Mouse (Mus musculus): Measurements from ENCODE around the gene Ogfrl1. TPM values are rescaled to one million over a fixed set of nuclear protein-coding genes. Genes with fewer than 3 reads are reported as not detected.

The Ogfrl1 gene
- total and polyA plus RNA-seq, 3 experiments, result 6.6 to 9.0 TPM; not detected in 1

DNA sequence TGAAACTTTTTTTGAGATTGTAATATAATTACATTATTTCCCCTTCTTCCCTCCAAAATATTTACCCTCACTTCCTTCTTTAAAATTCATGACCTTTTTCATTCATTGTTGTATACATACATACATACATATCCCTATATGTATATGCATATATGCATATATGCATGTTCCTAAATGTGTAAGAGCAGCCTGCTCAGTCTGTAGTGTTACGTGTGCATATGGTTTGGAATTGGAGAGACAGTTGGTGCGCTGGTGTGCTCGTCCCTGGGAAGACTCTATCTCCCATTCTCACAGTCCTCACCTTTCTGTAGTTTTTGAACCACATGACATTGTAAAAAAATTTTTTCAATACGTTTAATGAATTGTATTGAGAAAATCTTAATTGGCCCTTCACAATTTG is 75.4 kb downstream of the Ogfrl1 start:
- H3K27me3 ChIP-seq (ENCODE audit: control insufficient read depth in 1 of 2, insufficient read depth in 2 of 2, low read length in 2 of 2), result no peaks in the 10 kb centered on the region
- TF ChIP-seq CHD2 (IDR thresholded peaks at IDR 0.05; ENCODE audit: low read length) (no peak), TBP (IDR thresholded peaks at IDR 0.05; ENCODE audit: low read depth, low read length) (no peak), NELFE (IDR thresholded peaks at IDR 0.05; ENCODE audit: low read depth, low read length) (no peak), KAT2A (conservative IDR thresholded peaks at IDR 0.05; ENCODE audit: low read depth, low read length) (no peak), ETS1 (IDR thresholded peaks at IDR 0.05; ENCODE audit: low read depth, low read length) (no peak)
- no peaks in the 10 kb centered on the region for H3K36me3 ChIP-seq (ENCODE audit: control insufficient read depth in 1 of 2, insufficient read depth in 2 of 2, low read length in 2 of 2)
- no peaks in the 10 kb centered on the region for H3K4me1 ChIP-seq (ENCODE audit: control insufficient read depth in 1 of 2, insufficient read depth in 2 of 2, low read length in 2 of 2)
- H3K27ac ChIP-seq (ENCODE audit: control insufficient read depth, low read depth, low read length), result no peak overlapping the region
- no peaks in the 10 kb centered on the region for H3K9me3 ChIP-seq (replicated peaks; ENCODE audit: insufficient read depth, low read length)
- no peak for DNase-seq (ENCODE audit: low read depth, low spot score)
- no peak overlapping the region for H3K4me3 ChIP-seq (ENCODE audit: control insufficient read depth in 1 of 2, insufficient read depth in 1 of 2, low read depth in 2 of 2, low read length in 2 of 2)
- no peak overlapping the region for H3K9ac ChIP-seq (ENCODE audit: control insufficient read depth, low read depth, low read length, poor library complexity, severe bottlenecking)
- no peaks in the 10 kb centered on the region for H3K79me2 ChIP-seq (ENCODE audit: control insufficient read depth, insufficient read depth, low read length, poor library complexity)

DNA sequence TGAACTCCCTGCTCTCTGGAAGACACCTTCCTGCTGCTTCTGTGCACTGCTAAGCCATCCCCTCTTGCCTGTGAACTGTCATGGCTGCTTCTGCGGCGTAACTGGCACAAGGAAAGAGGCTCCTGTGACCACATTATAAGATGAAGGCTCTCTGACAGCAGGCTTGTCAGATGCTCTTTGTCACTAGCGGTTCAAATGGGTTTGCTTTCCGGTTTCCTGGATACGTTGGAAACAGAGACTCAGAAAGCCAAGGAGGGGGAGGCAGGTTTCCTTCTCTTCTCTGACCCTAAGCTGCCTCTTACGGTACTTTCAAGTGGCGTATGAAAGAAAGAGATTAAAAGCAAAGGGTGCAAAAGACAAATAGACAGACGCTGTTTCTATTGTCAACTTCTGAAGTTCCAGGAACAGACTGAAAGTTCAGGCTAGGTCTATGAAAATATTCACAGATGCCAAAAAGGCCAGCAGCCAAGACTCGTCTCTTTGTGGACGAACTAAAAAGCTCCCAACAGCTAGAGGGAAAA is 76.2 kb downstream of the Ogfrl1 start:
- no peaks in the 10 kb centered on the region for H3K79me2 ChIP-seq (ENCODE audit: control insufficient read depth, insufficient read depth, low read length, poor library complexity)
- peaks cover 0 to 2% of the 10 kb centered on the region in 2 experiments; a peak in 1 of 4 replicates for H3K4me1 ChIP-seq (ENCODE audit: control insufficient read depth in 1 of 2, insufficient read depth in 2 of 2, low read length in 2 of 2)
- no peak for DNase-seq (ENCODE audit: low read depth, low spot score)
- peaks cover 0 to 2% of the 10 kb centered on the region in 2 experiments; a peak in 2 of 4 replicates for H3K36me3 ChIP-seq (ENCODE audit: control insufficient read depth in 1 of 2, insufficient read depth in 2 of 2, low read length in 2 of 2)
- H3K27ac ChIP-seq (ENCODE audit: control insufficient read depth, low read depth, low read length), result no peak overlapping the region
- no peak overlapping the region for H3K9ac ChIP-seq (ENCODE audit: control insufficient read depth, low read depth, low read length, poor library complexity, severe bottlenecking)
- no peaks in the 10 kb centered on the region for H3K9me3 ChIP-seq (replicated peaks; ENCODE audit: insufficient read depth, low read length)
- no peak overlapping the region for H3K4me3 ChIP-seq (ENCODE audit: control insufficient read depth in 1 of 2, insufficient read depth in 1 of 2, low read depth in 2 of 2, low read length in 2 of 2)
- H3K27me3 ChIP-seq (ENCODE audit: control insufficient read depth in 1 of 2, insufficient read depth in 2 of 2, low read length in 2 of 2), result no peaks in the 10 kb centered on the region
- no peak for TF ChIP-seq NELFE (IDR thresholded peaks at IDR 0.05; ENCODE audit: low read depth, low read length)
- TF ChIP-seq CHD2 (IDR thresholded peaks at IDR 0.05; ENCODE audit: low read length), result no peak
- no peak for TF ChIP-seq HCFC1 (IDR thresholded peaks at IDR 0.05; ENCODE audit: low read depth, low read length)
- TF ChIP-seq CHD1 (IDR thresholded peaks at IDR 0.05; ENCODE audit: low read depth, low read length), result no peak
- TF ChIP-seq NRF1 (IDR thresholded peaks at IDR 0.05; ENCODE audit: insufficient read depth, low read depth, low read length, poor library complexity, severe bottlenecking), result no peak

DNA sequence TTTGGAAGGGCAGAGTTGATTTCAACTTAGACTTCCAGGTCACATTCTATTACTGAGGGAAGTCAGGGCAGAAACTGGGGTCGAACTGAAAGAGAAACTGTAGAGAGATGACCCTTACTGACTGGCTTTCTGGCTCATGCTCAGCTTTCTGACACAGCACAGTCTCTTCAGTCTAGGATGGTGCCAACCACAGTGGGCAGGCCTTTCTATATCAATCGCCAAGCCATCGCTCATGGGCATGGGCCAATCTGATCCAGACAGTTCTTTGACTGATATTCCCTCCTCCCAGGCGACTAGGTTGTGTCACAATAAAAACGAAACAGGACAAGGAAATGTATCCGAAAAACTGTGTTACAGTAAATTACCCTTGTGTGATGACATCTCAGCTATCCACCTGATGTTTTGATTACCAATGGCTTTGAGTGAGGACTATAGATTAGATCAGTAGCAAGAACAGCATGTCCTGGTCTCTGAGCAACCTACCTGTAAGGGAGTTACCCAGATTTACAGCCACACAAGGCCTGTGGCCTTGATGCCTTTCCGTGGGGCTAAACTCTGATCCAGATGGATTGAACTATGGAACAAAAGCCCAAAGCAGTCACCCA is 76.9 kb downstream of the Ogfrl1 start:
- Histone ChIP-seq H3K9me3 (replicated peaks; ENCODE audit: insufficient read depth, low read length) (no peaks in the 10 kb centered on the region), H3K9ac (ENCODE audit: control insufficient read depth, low read depth, low read length, poor library complexity, severe bottlenecking) (no peak overlapping the region), H3K4me1 (ENCODE audit: control insufficient read depth in 1 of 2, insufficient read depth in 2 of 2, low read length in 2 of 2) (peaks cover 0 to 2% of the 10 kb centered on the region in 2 experiments; a peak in 1 of 4 replicates), H3K27me3 (ENCODE audit: control insufficient read depth in 1 of 2, insufficient read depth in 2 of 2, low read length in 2 of 2) (no peaks in the 10 kb centered on the region), H3K4me3 (ENCODE audit: control insufficient read depth in 1 of 2, insufficient read depth in 1 of 2, low read depth in 2 of 2, low read length in 2 of 2) (no peak overlapping the region), H3K79me2 (ENCODE audit: control insufficient read depth, insufficient read depth, low read length, poor library complexity) (no peaks in the 10 kb centered on the region), H3K36me3 (ENCODE audit: control insufficient read depth in 1 of 2, insufficient read depth in 2 of 2, low read length in 2 of 2) (peaks cover 0 to 2% of the 10 kb centered on the region in 2 experiments; a peak in 2 of 4 replicates), H3K27ac (ENCODE audit: control insufficient read depth, low read depth, low read length) (no peak overlapping the region)
- TF ChIP-seq MEF2A (IDR thresholded peaks at IDR 0.05; ENCODE audit: extremely low read depth, insufficient replicate concordance, low read depth, low read length, poor library complexity, severe bottlenecking), result no peak
- DNase-seq (ENCODE audit: low read depth, low spot score), result no peak

Data from MEL (cell line).